Mouse (Mus musculus) forebrain, embryonic 14.5 days (tissue): ENCODE data around the gene Fdx1l. TPM values are rescaled to one million over a fixed set of nuclear protein-coding genes. Genes with fewer than 3 reads are reported as not detected.

Experiments
- ATAC-seq: fragments of 200-750 bp; cut with Nextera tagmentation; 2 replicates; pipeline ENCODE4 v1.8.0; 2017; ENCODE audit warnings: mild to moderate bottlenecking, moderate library complexity
- DNase-seq: peaks from one replicate; pipeline ENCODE4 v3.0.0-alpha.2; 2015; ENCODE audit warnings: low spot score
- H3K27ac ChIP-seq: fragments of 300-500 bp; sonication (generic); 2 replicates; pipeline ENCODE4 v1.5.1; 2014; ENCODE audit warnings: low read depth, mild to moderate bottlenecking, control low read depth, low read length, moderate library complexity
- H3K27me3 ChIP-seq: fragments of 300-500 bp; sonication (generic); replicated peaks from 2 replicates; pipeline ENCODE4 v1.6.1; 2014; ENCODE audit warnings: low read length, control low read depth, mixed read lengths; ENCODE audit not compliant: control insufficient read depth, insufficient read depth
- H3K36me3 ChIP-seq: fragments of 300-500 bp; sonication (generic); 2 replicates; pipeline ENCODE4 v1.6.1; 2014; ENCODE audit warnings: low read length, control low read depth; ENCODE audit not compliant: control insufficient read depth, insufficient read depth
- H3K4me1 ChIP-seq: fragments of 300-500 bp; sonication (generic); 2 replicates; pipeline ENCODE4 v1.6.1; 2014; ENCODE audit warnings: antibody characterized with exemption, low read length, control low read depth; ENCODE audit not compliant: control insufficient read depth, insufficient read depth
- H3K4me2 ChIP-seq: fragments of 300-500 bp; sonication (generic); 2 replicates; pipeline ENCODE4 v1.6.1; 2014; ENCODE audit warnings: mild to moderate bottlenecking, control low read depth, low read length
- H3K4me3 ChIP-seq: fragments of 300-500 bp; sonication (generic); 2 replicates; pipeline ENCODE4 v1.5.1; 2014; ENCODE audit warnings: low read depth, low read length, control low read depth
- H3K9ac ChIP-seq: fragments of 300-500 bp; sonication (generic); 2 replicates; pipeline ENCODE4 v1.6.1; 2014; ENCODE audit warnings: mild to moderate bottlenecking, low read length, control low read depth, moderate library complexity
- H3K9me3 ChIP-seq: fragments of 300-500 bp; sonication (generic); replicated peaks from 2 replicates; pipeline ENCODE4 v1.6.1; 2016; ENCODE audit warnings: low read length, control low read depth, mixed read lengths; ENCODE audit not compliant: control insufficient read depth
- WGBS: fragments of 180-500 bp; shearing (Covaris S2); extraction: QIAGEN DNeasy Blood & Tissue Kit; methylation state at CpG from one replicate; pipeline ENCODE4 v1.1.7; 2014; 5-methylcytosine and 5-hydroxymethylcytosine counted together
- polyA plus RNA-seq: library from polyadenylated mRNA; unstranded; fragments of >200 nt; fragmentation: Nextera tagmentation; extraction: Ambion mirVana; gene quantifications from 2 replicates; pipeline ENCODE4 v1.2.1, GENCODE M21; 2014

Gene Fdx1l
- polyA plus RNA-seq, 1 experiment from 2014 or later: 69.8 TPM

GRCm38 (mm10) chr9:21104814-21105213, 31.4 kb upstream of the Fdx1l start:
- DNase-seq (no peak), ATAC-seq (no peak)
- 91% methylated on average over 6 of the region's 6 CpGs for WGBS
- H3K27ac ChIP-seq: no peak overlapping the region
- H3K9ac ChIP-seq: no peak overlapping the region
- no peaks in the 10 kb centered on the region for H3K27me3 ChIP-seq
- no peak overlapping the region for H3K4me2 ChIP-seq
- H3K9me3 ChIP-seq: no peaks in the 10 kb centered on the region
- no peak overlapping the region for H3K4me3 ChIP-seq
- peaks cover 3% of the 10 kb centered on the region; the same call in 1 of the 2 replicates for H3K36me3 ChIP-seq
- H3K4me1 ChIP-seq: no peaks in the 10 kb centered on the region

- peaks cover 3% of the 10 kb centered on the region; the same call in 1 of the 2 replicates for H3K36me3 ChIP-seq
- H3K4me1 ChIP-seq: no peaks in the 10 kb centered on the region
- H3K27me3 ChIP-seq: no peaks in the 10 kb centered on the region
- no peak overlapping the region for H3K27ac ChIP-seq
- 91% methylated on average over 2 of the region's 2 CpGs for WGBS
- no peak overlapping the region for H3K4me2 ChIP-seq
- no peaks in the 10 kb centered on the region for H3K9me3 ChIP-seq
- no peak overlapping the region for H3K9ac ChIP-seq
- DNase-seq (no peak), ATAC-seq (no peak)
- H3K4me3 ChIP-seq: no peak overlapping the region
Observed at GRCm38 (mm10) chr9:21102076-21102475, 28.7 kb upstream of the Fdx1l start.

- no peak overlapping the region for H3K27ac ChIP-seq
- no peaks in the 10 kb centered on the region for H3K9me3 ChIP-seq
- no peak overlapping the region for H3K4me3 ChIP-seq
- H3K9ac ChIP-seq: no peak overlapping the region
- DNase-seq (no peak), ATAC-seq (no peak)
- H3K4me1 ChIP-seq: no peaks in the 10 kb centered on the region
- peaks cover 3% of the 10 kb centered on the region; the same call in 1 of the 2 replicates for H3K36me3 ChIP-seq
- 48% methylated on average over 15 of the region's 15 CpGs for WGBS
- H3K27me3 ChIP-seq: no peaks in the 10 kb centered on the region
- H3K4me2 ChIP-seq: no peak overlapping the region
Observed at GRCm38 (mm10) chr9:21100447-21101161, 27.2 kb upstream of the Fdx1l start.

GRCm38 (mm10) chr9:21097793-21098192, 24.4 kb upstream of the Fdx1l start:
- Histone ChIP-seq H3K4me1 (no peaks in the 10 kb centered on the region), H3K36me3 (no peaks in the 10 kb centered on the region; the same call in 1 of the 2 replicates), H3K9ac (no peak overlapping the region), H3K27ac (no peak overlapping the region), H3K9me3 (no peaks in the 10 kb centered on the region), H3K4me3 (no peak overlapping the region), H3K27me3 (no peaks in the 10 kb centered on the region), H3K4me2 (no peak overlapping the region)
- 88% methylated on average over 8 of the region's 8 CpGs for WGBS
- ATAC-seq (no peak), DNase-seq (no peak)

- 51% methylated on average over 4 of the region's 4 CpGs for WGBS
- Histone ChIP-seq H3K27me3 (no peaks in the 10 kb centered on the region), H3K4me2 (no peak overlapping the region), H3K27ac (no peak overlapping the region), H3K9ac (no peak overlapping the region), H3K9me3 (no peaks in the 10 kb centered on the region), H3K36me3 (no peaks in the 10 kb centered on the region), H3K4me3 (no peak overlapping the region), H3K4me1 (no peaks in the 10 kb centered on the region; the same call in 1 of the 2 replicates)
- ATAC-seq (no peak), DNase-seq (no peak)
Observed at GRCm38 (mm10) chr9:21095958-21096357, 22.5 kb upstream of the Fdx1l start.

GRCm38 (mm10) chr9:21093423-21093822, 20.0 kb upstream of the Fdx1l start:
- Histone ChIP-seq H3K36me3 (peaks cover 20% of the 10 kb centered on the region), H3K4me2 (no peak overlapping the region), H3K9ac (no peak overlapping the region), H3K4me3 (no peak overlapping the region), H3K9me3 (no peaks in the 10 kb centered on the region), H3K4me1 (peaks cover 8% of the 10 kb centered on the region), H3K27me3 (no peaks in the 10 kb centered on the region), H3K27ac (no peak overlapping the region)
- DNase-seq (no peak), ATAC-seq (no peak)
- WGBS: 95% methylated on average over 9 of the region's 9 CpGs

- WGBS: under 1% methylated on average over 54 of the region's 54 CpGs
- peak; percentile 99 for DNase-seq
Observed at GRCm38 (mm10) chr9:21091707-21092320, 18.4 kb upstream of the Fdx1l start, which contains the start of the genes Gm38431 and Raver1. TSS of gene Gm38431 (minus strand) at chr9:21091997. TSS of gene Raver1 (minus strand) at chr9:21092008.

GRCm38 (mm10) chr9:21090972-21091706, 17.7 kb upstream of the Fdx1l start:
- H3K4me3 ChIP-seq: peak overlapping the region; percentile 66
- peak overlapping the region; percentile 73 for H3K9ac ChIP-seq
- H3K27ac ChIP-seq: peak overlapping the region; percentile 73
- H3K27me3 ChIP-seq: no peaks in the 10 kb centered on the region
- H3K4me1 ChIP-seq: peaks cover 8% of the 10 kb centered on the region
- WGBS: 2% methylated on average over 24 of the region's 24 CpGs
- no peak for DNase-seq
- no peaks in the 10 kb centered on the region for H3K9me3 ChIP-seq
- no peak; the same call in 1 of the 2 replicates for ATAC-seq
- peak overlapping the region; percentile 88 for H3K4me2 ChIP-seq
- peaks cover 42% of the 10 kb centered on the region for H3K36me3 ChIP-seq

More at GRCm38 (mm10) chr9:21091707-21092320, 18.4 kb upstream of the Fdx1l start, which contains the start of the genes Gm38431 and Raver1:
- Histone ChIP-seq H3K36me3 (peaks cover 36% of the 10 kb centered on the region), H3K9ac (peak within 1 kb of the TSS; percentile 73), H3K9me3 (no peaks in the 10 kb centered on the region), H3K4me1 (peaks cover 8% of the 10 kb centered on the region), H3K27ac (peak within 1 kb of the TSS; percentile 73), H3K27me3 (no peaks in the 10 kb centered on the region), H3K4me2 (peak within 1 kb of the TSS; percentile 88), H3K4me3 (peak within 1 kb of the TSS; percentile 66)
- peak; percentile 100 for ATAC-seq
